Mouse (Mus musculus) C2C12 (cell line): ENCODE measurements around the gene Sorbs1. TPM values are rescaled to one million over a fixed set of nuclear protein-coding genes. Genes with fewer than 3 reads are reported as not detected.

Experiments
- H3K27me3 ChIP-seq: one replicate; pipeline ENCODE4 v1.6.1; 2011; ENCODE audit not compliant: control insufficient read depth, insufficient read depth, insufficient read length
- H3K36me3 ChIP-seq: one replicate; pipeline ENCODE4 v1.6.1; 2011; ENCODE audit not compliant: control insufficient read depth, insufficient read depth
- H3K4me3 ChIP-seq: one replicate; pipeline ENCODE4 v1.5.1; 2011; ENCODE audit warnings: mild to moderate bottlenecking, control low read depth; ENCODE audit not compliant: poor library complexity, insufficient read depth, severe bottlenecking
- H3K79me2 ChIP-seq: one replicate; pipeline ENCODE4 v1.6.1; 2011; ENCODE audit not compliant: control insufficient read depth, insufficient read depth
- H3K79me3 ChIP-seq: one replicate; pipeline ENCODE4 v1.6.1; 2011; ENCODE audit warnings: low read depth, control low read depth
- H3ac ChIP-seq: one replicate; pipeline ENCODE3; 2011; ENCODE audit warnings: low read depth; ENCODE audit not compliant: control insufficient read depth, insufficient read length
- CEBPB ChIP-seq: IDR thresholded peaks from one replicate; pipeline ENCODE4 v1.6.1; 2011; ENCODE audit warnings: low read depth, mild to moderate bottlenecking, control low read depth, moderate library complexity
- CTCF ChIP-seq: IDR thresholded peaks from one replicate; pipeline ENCODE4 v1.5.1; 2011; ENCODE audit not compliant: control insufficient read depth, insufficient read depth, insufficient read length
- FOSL1 ChIP-seq: IDR thresholded peaks from one replicate; pipeline ENCODE4 v1.8.0; 2011; ENCODE audit warnings: mild to moderate bottlenecking, low read length; ENCODE audit not compliant: poor library complexity, insufficient read depth, severe bottlenecking
- MAX ChIP-seq: IDR thresholded peaks from one replicate; pipeline ENCODE4 v1.6.1; 2011; ENCODE audit warnings: mild to moderate bottlenecking, control low read depth
- MYOD1 ChIP-seq: IDR thresholded peaks from one replicate; pipeline ENCODE4 v1.6.1; 2011; ENCODE audit warnings: low read depth; ENCODE audit not compliant: control insufficient read depth, insufficient read length
- MYOG ChIP-seq: IDR thresholded peaks from one replicate; pipeline ENCODE4 v1.6.1; 2011; ENCODE audit not compliant: control insufficient read depth, insufficient read length; ENCODE audit errors: extremely low read depth
- USF1 ChIP-seq: IDR thresholded peaks from one replicate; pipeline ENCODE4 v1.6.1; 2011; ENCODE audit warnings: low read depth, mild to moderate bottlenecking, control low read depth, moderate library complexity
- polyA plus RNA-seq: library from polyadenylated mRNA; unstranded; fragments of >200 nt; fragmentation: generic; extraction: Trizol; gene quantifications from one replicate; pipeline ENCODE4 v1.2.1, GENCODE M21; 2012; ENCODE audit warnings: missing spikeins

Sorbs1 gene
- polyA plus RNA-seq, 1 experiment = 9.0 TPM

- H3K79me3 ChIP-seq = no peaks in the 10 kb centered on the region
- no peak overlapping the region for H3K4me3 ChIP-seq
- H3ac ChIP-seq = no peak overlapping the region
- H3K27me3 ChIP-seq = no peaks in the 10 kb centered on the region
- no peaks in the 10 kb centered on the region for H3K79me2 ChIP-seq
- TF ChIP-seq USF1 (no peak), MYOD1 (no peak), FOSL1 (no peak), MYOG (no peak), CTCF (no peak), CEBPB (no peak), MAX (no peak)
- H3K36me3 ChIP-seq = no peaks in the 10 kb centered on the region
These were observed 109.6 kb downstream of the Sorbs1 start for GRCm38 (mm10) chr19:40403999-40404398.

DNA sequence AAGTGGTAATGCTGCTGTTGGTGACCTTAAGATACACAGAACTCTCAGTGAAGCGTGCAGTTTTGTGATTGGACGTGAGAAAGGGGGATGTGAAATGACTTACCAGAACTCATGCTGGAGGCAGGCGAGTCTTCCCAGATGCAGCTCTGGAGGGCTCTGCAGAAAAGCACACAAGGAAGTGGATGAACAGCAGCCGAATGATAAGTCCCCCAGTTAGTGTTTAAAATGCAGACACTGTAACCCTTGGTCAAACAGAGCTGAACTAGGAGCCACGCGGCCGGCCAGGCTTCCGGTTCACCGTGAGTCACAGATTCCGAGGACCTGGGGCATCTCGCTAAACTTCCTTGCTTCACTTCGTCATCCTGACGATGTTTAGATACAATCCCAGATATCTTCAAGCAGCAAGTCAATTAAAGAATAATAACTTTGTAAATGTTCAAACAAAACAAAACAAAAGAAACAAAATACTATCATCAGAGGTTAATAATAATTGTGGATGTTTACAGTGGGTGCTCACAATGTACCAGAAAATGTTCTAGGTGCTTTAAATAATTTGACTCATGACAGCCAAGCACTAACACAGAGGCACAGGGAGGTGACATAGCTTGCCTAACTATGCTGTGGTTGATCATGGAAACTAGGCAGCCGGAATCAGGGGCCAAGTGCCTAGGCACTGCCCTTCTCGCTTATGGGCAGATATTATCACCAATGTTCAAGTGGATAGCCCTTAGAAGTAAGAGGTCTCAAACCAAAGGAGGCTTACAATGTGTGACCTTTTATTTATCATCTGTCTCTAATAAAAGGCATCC is 111.2 kb downstream of the Sorbs1 start:
- TF ChIP-seq CEBPB (no peak), FOSL1 (no peak), MYOD1 (no peak), USF1 (no peak), MYOG (no peak), MAX (no peak), CTCF (no peak)
- no peak overlapping the region for H3ac ChIP-seq
- H3K79me3 ChIP-seq = no peaks in the 10 kb centered on the region
- no peaks in the 10 kb centered on the region for H3K79me2 ChIP-seq
- no peaks in the 10 kb centered on the region for H3K27me3 ChIP-seq
- H3K36me3 ChIP-seq = no peaks in the 10 kb centered on the region
- H3K4me3 ChIP-seq = no peak overlapping the region

DNA sequence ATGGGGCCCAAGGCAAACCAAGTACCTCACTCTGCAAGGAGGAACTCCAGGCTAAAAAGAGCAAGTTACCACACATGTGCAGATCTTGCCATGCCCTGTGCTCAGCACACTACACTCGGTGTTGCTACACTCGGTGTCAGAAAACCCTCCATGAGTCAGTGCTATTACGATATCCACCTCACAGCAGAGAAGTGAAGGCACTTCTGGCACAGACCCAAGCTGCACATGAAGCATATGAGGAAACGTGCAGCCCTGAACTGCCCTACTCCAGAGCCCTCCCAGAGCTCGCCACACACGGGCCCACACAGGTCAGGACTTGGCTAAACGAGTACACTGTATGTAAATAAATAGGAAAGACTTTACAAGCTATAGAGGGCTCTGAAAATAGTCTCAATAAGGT is 112.4 kb downstream of the Sorbs1 start:
- Histone ChIP-seq H3ac (no peak overlapping the region), H3K4me3 (no peak overlapping the region), H3K79me2 (no peaks in the 10 kb centered on the region), H3K27me3 (no peaks in the 10 kb centered on the region), H3K36me3 (no peaks in the 10 kb centered on the region), H3K79me3 (no peaks in the 10 kb centered on the region)
- TF ChIP-seq USF1 = no peak
- TF ChIP-seq CEBPB = peak; percentile 67
- no peak for TF ChIP-seq FOSL1
- no peak for TF ChIP-seq MYOD1

DNA sequence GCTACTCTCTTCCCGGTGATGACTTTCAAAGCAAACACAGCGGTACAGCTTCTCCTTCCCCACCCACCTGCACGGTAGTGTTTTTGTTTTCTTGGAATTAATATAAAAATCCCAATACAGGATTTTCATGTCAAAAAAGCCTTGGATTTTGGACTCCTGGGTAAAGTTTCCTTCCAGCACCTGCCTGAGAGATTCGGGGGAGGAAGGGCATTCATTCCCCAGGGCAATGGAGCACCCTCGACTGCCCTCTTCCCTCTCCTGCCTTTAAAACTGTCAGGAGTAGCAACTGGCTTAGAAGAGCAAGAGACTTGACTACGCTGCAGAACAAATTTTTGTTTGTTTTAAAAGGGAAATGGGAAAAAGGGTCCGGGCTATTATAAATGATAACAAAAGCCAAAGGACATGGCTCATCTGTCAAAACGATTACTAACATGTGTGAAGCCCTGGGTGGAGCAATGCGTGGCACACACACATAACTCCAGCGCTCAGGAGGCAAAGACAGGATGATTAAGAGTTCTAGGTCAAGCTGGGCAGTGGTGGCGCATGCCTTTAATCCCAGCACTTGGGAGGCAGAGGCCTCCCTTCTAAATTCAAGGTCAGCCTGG is 113.1 kb downstream of the Sorbs1 start:
- Histone ChIP-seq H3K79me3 (no peaks in the 10 kb centered on the region), H3K4me3 (no peak overlapping the region), H3K27me3 (no peaks in the 10 kb centered on the region), H3ac (no peak overlapping the region), H3K36me3 (no peaks in the 10 kb centered on the region), H3K79me2 (no peaks in the 10 kb centered on the region)
- TF ChIP-seq CTCF (no peak), MYOG (no peak), MAX (peak; percentile 20), USF1 (no peak), FOSL1 (peak; percentile 14), MYOD1 (no peak)

- TF ChIP-seq CTCF = no peak
- TF ChIP-seq USF1 = peak; percentile 74
- no peak for TF ChIP-seq MYOD1
- TF ChIP-seq MAX = no peak
- TF ChIP-seq CEBPB = no peak
- TF ChIP-seq MYOG = no peak
- no peak for TF ChIP-seq FOSL1
- no peaks in the 10 kb centered on the region for H3K27me3 ChIP-seq
- H3ac ChIP-seq = no peak overlapping the region
- no peaks in the 10 kb centered on the region for H3K79me2 ChIP-seq
- no peak overlapping the region for H3K4me3 ChIP-seq
- no peaks in the 10 kb centered on the region for H3K79me3 ChIP-seq
- H3K36me3 ChIP-seq = no peaks in the 10 kb centered on the region
These were observed 117.6 kb downstream of the Sorbs1 start for GRCm38 (mm10) chr19:40395757-40396661.
